Mouse (Mus musculus): ENCODE measurements at regions not wholly inside any gene's neighbourhood (a gene's known extent, or its start where the extent isn't known, plus 50 kb on each side); places are given as distances from the start of the nearest gene placed in this dataset.

- no peak overlapping the region for H3K4me2 ChIP-seq
- WGBS (ENCODE audit: insufficient replicate concordance): 83% methylated on average over 4 of the region's 4 CpGs
- no peak for ATAC-seq (replicated peaks; ENCODE audit: insufficient number of reproducible peaks, low FRiP score, low TSS enrichment)
- no peaks in the 10 kb centered on the region for H3K27me3 ChIP-seq (ENCODE audit: control insufficient read depth, insufficient read depth, low read length)
- H3K4me3 ChIP-seq (ENCODE audit: low read depth, low read length): no peak overlapping the region
- H3K36me3 ChIP-seq (ENCODE audit: control insufficient read depth, insufficient read depth, low read length): no peaks in the 10 kb centered on the region
- no peak overlapping the region for H3K9ac ChIP-seq (ENCODE audit: low read depth, low read length)
- no peaks in the 10 kb centered on the region for H3K4me1 ChIP-seq (ENCODE audit: control insufficient read depth, insufficient read depth, low read length)
- no peak overlapping the region for H3K27ac ChIP-seq (ENCODE audit: low read depth, low read length)
- H3K9me3 ChIP-seq (replicated peaks; ENCODE audit: control insufficient read depth, low read length): no peaks in the 10 kb centered on the region
These were observed 57.8 kb upstream of the Zfand5 start for GRCm38 (mm10) chr19:21214253-21214652.

GRCm38 (mm10) chr19:21193461-21193860 lies 78.6 kb upstream of the Zfand5 start:
- Histone ChIP-seq H3K4me3 (ENCODE audit: low read depth, low read length) (no peak overlapping the region), H3K27ac (ENCODE audit: low read depth, low read length) (no peak overlapping the region), H3K4me2 (no peak overlapping the region), H3K9ac (ENCODE audit: low read depth, low read length) (no peak overlapping the region), H3K4me1 (ENCODE audit: control insufficient read depth, insufficient read depth, low read length) (no peaks in the 10 kb centered on the region), H3K9me3 (replicated peaks; ENCODE audit: control insufficient read depth, low read length) (no peaks in the 10 kb centered on the region), H3K36me3 (ENCODE audit: control insufficient read depth, insufficient read depth, low read length) (no peaks in the 10 kb centered on the region), H3K27me3 (ENCODE audit: control insufficient read depth, insufficient read depth, low read length) (no peaks in the 10 kb centered on the region)
- no peak for ATAC-seq (replicated peaks; ENCODE audit: insufficient number of reproducible peaks, low FRiP score, low TSS enrichment)
- WGBS (ENCODE audit: insufficient replicate concordance): 78% methylated on average over 10 of the region's 10 CpGs

GRCm38 (mm10) chr19:21192576-21192975 lies 79.5 kb upstream of the Zfand5 start:
- no peaks in the 10 kb centered on the region for H3K9me3 ChIP-seq (replicated peaks; ENCODE audit: control insufficient read depth, low read length)
- no peak overlapping the region for H3K9ac ChIP-seq (ENCODE audit: low read depth, low read length)
- H3K36me3 ChIP-seq (ENCODE audit: control insufficient read depth, insufficient read depth, low read length): no peaks in the 10 kb centered on the region
- H3K4me2 ChIP-seq: no peak overlapping the region
- no peak overlapping the region for H3K27ac ChIP-seq (ENCODE audit: low read depth, low read length)
- H3K4me1 ChIP-seq (ENCODE audit: control insufficient read depth, insufficient read depth, low read length): no peaks in the 10 kb centered on the region
- no peaks in the 10 kb centered on the region for H3K27me3 ChIP-seq (ENCODE audit: control insufficient read depth, insufficient read depth, low read length)
- no peak overlapping the region for H3K4me3 ChIP-seq (ENCODE audit: low read depth, low read length)
- 77% methylated on average over 6 of the region's 6 CpGs for WGBS (ENCODE audit: insufficient replicate concordance)
- no peak for ATAC-seq (replicated peaks; ENCODE audit: insufficient number of reproducible peaks, low FRiP score, low TSS enrichment)

- no peaks in the 10 kb centered on the region for H3K9me3 ChIP-seq (replicated peaks; ENCODE audit: control insufficient read depth, low read length)
- no peak overlapping the region for H3K4me2 ChIP-seq
- ATAC-seq (replicated peaks; ENCODE audit: insufficient number of reproducible peaks, low FRiP score, low TSS enrichment): no peak
- H3K27me3 ChIP-seq (ENCODE audit: control insufficient read depth, insufficient read depth, low read length): no peaks in the 10 kb centered on the region
- no peak overlapping the region for H3K9ac ChIP-seq (ENCODE audit: low read depth, low read length)
- H3K4me1 ChIP-seq (ENCODE audit: control insufficient read depth, insufficient read depth, low read length): no peaks in the 10 kb centered on the region
- 66% methylated on average over 4 of the region's 4 CpGs for WGBS (ENCODE audit: insufficient replicate concordance)
- no peaks in the 10 kb centered on the region for H3K36me3 ChIP-seq (ENCODE audit: control insufficient read depth, insufficient read depth, low read length)
- H3K4me3 ChIP-seq (ENCODE audit: low read depth, low read length): no peak overlapping the region
- H3K27ac ChIP-seq (ENCODE audit: low read depth, low read length): no peak overlapping the region
These were observed 82.9 kb upstream of the Zfand5 start for GRCm38 (mm10) chr19:21189216-21189615.

- no peak overlapping the region for H3K9ac ChIP-seq (ENCODE audit: low read depth, low read length)
- H3K4me3 ChIP-seq (ENCODE audit: low read depth, low read length): no peak overlapping the region
- no peaks in the 10 kb centered on the region for H3K4me1 ChIP-seq (ENCODE audit: control insufficient read depth, insufficient read depth, low read length)
- no peak for ATAC-seq (replicated peaks; ENCODE audit: insufficient number of reproducible peaks, low FRiP score, low TSS enrichment)
- H3K9me3 ChIP-seq (replicated peaks; ENCODE audit: control insufficient read depth, low read length): no peaks in the 10 kb centered on the region
- 77% methylated on average over 1 of the region's 1 CpGs for WGBS (ENCODE audit: insufficient replicate concordance)
- H3K27me3 ChIP-seq (ENCODE audit: control insufficient read depth, insufficient read depth, low read length): no peaks in the 10 kb centered on the region
- H3K27ac ChIP-seq (ENCODE audit: low read depth, low read length): no peak overlapping the region
- no peak overlapping the region for H3K4me2 ChIP-seq
- no peaks in the 10 kb centered on the region for H3K36me3 ChIP-seq (ENCODE audit: control insufficient read depth, insufficient read depth, low read length)
These were observed 85.4 kb upstream of the Zfand5 start for GRCm38 (mm10) chr19:21186656-21187055.

- no peak overlapping the region for H3K4me3 ChIP-seq (ENCODE audit: low read depth, low read length)
- whole genome bisulfite sequencing (ENCODE audit: insufficient replicate concordance): 70% methylated on average over 1 of the region's 1 CpGs
- H3K9ac ChIP-seq (ENCODE audit: low read depth, low read length): no peak overlapping the region
- ATAC-seq (replicated peaks; ENCODE audit: insufficient number of reproducible peaks, low FRiP score, low TSS enrichment): no peak
- no peaks in the 10 kb centered on the region for H3K9me3 ChIP-seq (replicated peaks; ENCODE audit: control insufficient read depth, low read length)
- H3K36me3 ChIP-seq (ENCODE audit: control insufficient read depth, insufficient read depth, low read length): no peaks in the 10 kb centered on the region
- no peaks in the 10 kb centered on the region for H3K4me1 ChIP-seq (ENCODE audit: control insufficient read depth, insufficient read depth, low read length)
- no peaks in the 10 kb centered on the region for H3K27me3 ChIP-seq (ENCODE audit: control insufficient read depth, insufficient read depth, low read length)
- H3K27ac ChIP-seq (ENCODE audit: low read depth, low read length): no peak overlapping the region
- no peak overlapping the region for H3K4me2 ChIP-seq
These were observed 86.1 kb upstream of the Zfand5 start for GRCm38 (mm10) chr19:21186016-21186415.

- Histone ChIP-seq H3K27ac (ENCODE audit: low read depth, low read length) (no peak overlapping the region), H3K9ac (ENCODE audit: low read depth, low read length) (no peak overlapping the region), H3K36me3 (ENCODE audit: control insufficient read depth, insufficient read depth, low read length) (no peaks in the 10 kb centered on the region), H3K9me3 (replicated peaks; ENCODE audit: control insufficient read depth, low read length) (no peaks in the 10 kb centered on the region), H3K27me3 (ENCODE audit: control insufficient read depth, insufficient read depth, low read length) (no peaks in the 10 kb centered on the region), H3K4me1 (ENCODE audit: control insufficient read depth, insufficient read depth, low read length) (no peaks in the 10 kb centered on the region), H3K4me2 (no peak overlapping the region), H3K4me3 (ENCODE audit: low read depth, low read length) (no peak overlapping the region)
- ATAC-seq (replicated peaks; ENCODE audit: insufficient number of reproducible peaks, low FRiP score, low TSS enrichment): no peak
- WGBS (ENCODE audit: insufficient replicate concordance): 74% methylated on average over 4 of the region's 4 CpGs
These were observed 89.0 kb upstream of the Zfand5 start for GRCm38 (mm10) chr19:21183028-21183427.

- H3K27ac ChIP-seq (ENCODE audit: low read depth, low read length): no peak overlapping the region
- no peak overlapping the region for H3K4me3 ChIP-seq (ENCODE audit: low read depth, low read length)
- no peaks in the 10 kb centered on the region for H3K27me3 ChIP-seq (ENCODE audit: control insufficient read depth, insufficient read depth, low read length)
- H3K9ac ChIP-seq (ENCODE audit: low read depth, low read length): no peak overlapping the region
- WGBS (ENCODE audit: insufficient replicate concordance): 78% methylated on average over 1 of the region's 1 CpGs
- H3K9me3 ChIP-seq (replicated peaks; ENCODE audit: control insufficient read depth, low read length): no peaks in the 10 kb centered on the region
- no peak for ATAC-seq (replicated peaks; ENCODE audit: insufficient number of reproducible peaks, low FRiP score, low TSS enrichment)
- H3K4me1 ChIP-seq (ENCODE audit: control insufficient read depth, insufficient read depth, low read length): 0 out of 2 replicates have a peak, but pooled peaks cover 2% of the 10 kb centered on the region
- no peak overlapping the region for H3K4me2 ChIP-seq
- no peaks in the 10 kb centered on the region for H3K36me3 ChIP-seq (ENCODE audit: control insufficient read depth, insufficient read depth, low read length)
These were observed 92.2 kb upstream of the Zfand5 start for GRCm38 (mm10) chr19:21179886-21180285.

GRCm38 (mm10) chr19:21175426-21175831 lies 96.6 kb upstream of the Zfand5 start:
- Histone ChIP-seq H3K4me2 (no peak overlapping the region), H3K9ac (ENCODE audit: low read depth, low read length) (no peak overlapping the region), H3K9me3 (replicated peaks; ENCODE audit: control insufficient read depth, low read length) (no peaks in the 10 kb centered on the region), H3K27me3 (ENCODE audit: control insufficient read depth, insufficient read depth, low read length) (no peaks in the 10 kb centered on the region), H3K36me3 (ENCODE audit: control insufficient read depth, insufficient read depth, low read length) (no peaks in the 10 kb centered on the region), H3K4me3 (ENCODE audit: low read depth, low read length) (no peak overlapping the region), H3K27ac (ENCODE audit: low read depth, low read length) (no peak overlapping the region), H3K4me1 (ENCODE audit: control insufficient read depth, insufficient read depth, low read length) (0 out of 2 replicates have a peak, but pooled peaks cover 2% of the 10 kb centered on the region)
- WGBS (ENCODE audit: insufficient replicate concordance): 65% methylated on average over 3 of the region's 3 CpGs
- ATAC-seq (replicated peaks; ENCODE audit: insufficient number of reproducible peaks, low FRiP score, low TSS enrichment): no peak

Data from heart, embryonic 11.5 days (tissue).